Mouse (Mus musculus): ENCODE measurements at regions not wholly inside any gene's neighbourhood (a gene's known extent, or its start where the extent isn't known, plus 50 kb on each side); places are given as distances from the start of the nearest gene placed in this dataset.

DNA sequence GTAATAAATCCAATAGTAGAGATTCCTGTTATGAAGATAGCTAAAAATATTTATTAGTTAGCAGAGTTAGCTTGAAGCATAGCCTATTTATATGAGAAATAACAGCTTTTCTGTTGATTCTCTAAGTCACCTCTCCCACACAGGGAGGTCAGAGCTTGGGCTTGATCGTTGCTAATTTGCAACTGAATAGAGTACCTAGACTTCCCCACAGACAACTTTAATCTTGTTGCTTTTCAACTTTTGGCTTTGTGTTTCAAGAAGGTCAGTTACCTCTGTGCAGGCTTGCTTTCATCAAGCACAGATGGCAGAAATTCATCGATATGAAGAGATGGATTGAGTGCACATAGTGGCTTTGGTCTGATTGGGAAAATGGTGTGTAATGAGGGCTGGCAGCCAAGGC, 118.9 kb upstream of the Nr2f1 start:
- TF ChIP-seq CTCF (IDR thresholded peaks at IDR 0.05; ENCODE audit: low read depth): no peak
- DNase-seq (ENCODE audit: low spot score): no peak
- Histone ChIP-seq H3K4me3 (ENCODE audit: low read length) (no peak overlapping the region), H3K36me3 (ENCODE audit: insufficient read depth, low read length) (no peaks in the 10 kb centered on the region), H3K27ac (no peak overlapping the region), H3K4me1 (ENCODE audit: insufficient read depth, low read length) (no peaks in the 10 kb centered on the region), H3K4me2 (ENCODE audit: low read depth, low read length) (no peak overlapping the region), H3K9ac (replicated peaks; ENCODE audit: low read length) (no peak overlapping the region), H3K9me3 (ENCODE audit: low read length) (peaks cover 7% of the 10 kb centered on the region; the same call in 1 of the 2 replicates), H3K27me3 (ENCODE audit: insufficient read depth, low read length) (no peaks in the 10 kb centered on the region)
- WGBS: 84% methylated on average over 2 of the region's 2 CpGs
- no peak for ATAC-seq

GRCm38 (mm10) chr13:78310837-78311236, 111.3 kb upstream of the Nr2f1 start:
- DNase-seq (ENCODE audit: low spot score) (no peak), ATAC-seq (no peak)
- WGBS: 24% methylated on average over 3 of the region's 3 CpGs
- Histone ChIP-seq H3K4me2 (ENCODE audit: low read depth, low read length) (no peak overlapping the region), H3K4me3 (ENCODE audit: low read length) (no peak overlapping the region), H3K27ac (no peak overlapping the region), H3K36me3 (ENCODE audit: insufficient read depth, low read length) (no peaks in the 10 kb centered on the region), H3K9ac (replicated peaks; ENCODE audit: low read length) (no peak overlapping the region), H3K9me3 (ENCODE audit: low read length) (no peaks in the 10 kb centered on the region), H3K27me3 (ENCODE audit: insufficient read depth, low read length) (no peaks in the 10 kb centered on the region), H3K4me1 (ENCODE audit: insufficient read depth, low read length) (no peaks in the 10 kb centered on the region)
- TF ChIP-seq CTCF (IDR thresholded peaks at IDR 0.05; ENCODE audit: low read depth): no peak

All from hindbrain, postnatal 0 days (tissue).